Mouse (Mus musculus) embryo, embryonic 10.5 days (tissue): Measurements from ENCODE around the gene Hrh3.

ENCODE experiments used
- DNase-seq: peaks from one replicate; pipeline ENCODE4 v3.0.0-alpha.2; 2015; ENCODE audit warnings: low spot score

Gene Hrh3

DNA sequence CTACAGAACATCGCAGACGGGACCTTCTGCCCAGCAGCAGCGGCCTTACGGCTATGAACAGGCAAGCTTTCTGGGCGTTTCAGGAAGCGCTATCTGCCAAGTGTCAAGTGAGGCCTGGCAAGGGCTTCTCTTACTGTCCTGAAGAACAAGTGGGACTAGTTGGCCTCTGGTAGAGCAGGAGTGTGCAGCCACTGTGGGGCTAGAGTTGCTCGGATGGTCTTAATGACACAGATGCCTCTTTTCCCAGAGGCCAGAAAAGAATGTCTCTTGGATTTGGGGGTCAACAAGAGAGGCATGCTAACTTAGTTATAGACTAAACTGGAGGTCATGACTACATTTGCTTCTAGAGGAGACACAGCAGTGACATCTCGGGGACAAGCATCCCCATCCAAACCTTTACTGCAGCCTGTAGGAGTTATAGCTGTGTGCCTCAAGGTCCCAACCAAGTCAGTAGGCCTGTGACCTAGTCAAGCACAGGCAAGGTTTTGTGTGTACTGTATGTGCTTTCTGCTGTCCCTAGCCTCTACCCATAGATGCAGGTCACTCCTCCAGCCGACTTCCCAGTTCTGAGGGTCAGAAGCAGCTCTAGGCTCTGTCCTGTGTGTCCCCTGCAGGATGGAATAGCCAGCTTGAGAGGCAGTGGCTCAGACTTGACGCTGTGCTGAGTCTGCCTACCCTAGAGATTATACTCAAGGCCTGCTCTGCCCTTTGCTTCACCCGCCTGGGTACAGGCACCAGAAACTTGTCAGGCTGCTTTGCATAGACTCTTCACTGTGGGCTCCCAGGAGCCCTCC, 40.8 kb downstream of the Hrh3 start:
- no peak for DNase-seq

DNA sequence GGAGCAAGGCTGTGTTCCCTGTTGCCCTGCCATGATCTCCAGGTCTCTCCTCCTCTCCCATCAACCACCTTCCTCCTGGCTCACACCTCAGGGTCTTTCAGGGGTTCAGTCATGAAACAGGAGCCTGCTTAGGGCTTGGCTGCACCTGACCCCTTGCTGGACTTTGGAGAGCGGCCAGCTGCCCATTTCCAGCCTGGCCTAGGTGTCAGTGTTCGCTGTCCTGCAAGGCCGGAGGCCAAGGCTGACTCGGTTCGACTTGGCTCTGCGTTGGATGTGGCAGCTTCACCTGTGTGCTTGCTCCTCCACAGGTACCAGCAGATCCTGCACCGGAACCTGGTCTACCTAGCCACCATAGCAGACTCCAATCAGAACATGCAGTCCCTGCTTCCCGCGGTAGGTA, 51.3 kb downstream of the Hrh3 start:
- no peak for DNase-seq

DNA sequence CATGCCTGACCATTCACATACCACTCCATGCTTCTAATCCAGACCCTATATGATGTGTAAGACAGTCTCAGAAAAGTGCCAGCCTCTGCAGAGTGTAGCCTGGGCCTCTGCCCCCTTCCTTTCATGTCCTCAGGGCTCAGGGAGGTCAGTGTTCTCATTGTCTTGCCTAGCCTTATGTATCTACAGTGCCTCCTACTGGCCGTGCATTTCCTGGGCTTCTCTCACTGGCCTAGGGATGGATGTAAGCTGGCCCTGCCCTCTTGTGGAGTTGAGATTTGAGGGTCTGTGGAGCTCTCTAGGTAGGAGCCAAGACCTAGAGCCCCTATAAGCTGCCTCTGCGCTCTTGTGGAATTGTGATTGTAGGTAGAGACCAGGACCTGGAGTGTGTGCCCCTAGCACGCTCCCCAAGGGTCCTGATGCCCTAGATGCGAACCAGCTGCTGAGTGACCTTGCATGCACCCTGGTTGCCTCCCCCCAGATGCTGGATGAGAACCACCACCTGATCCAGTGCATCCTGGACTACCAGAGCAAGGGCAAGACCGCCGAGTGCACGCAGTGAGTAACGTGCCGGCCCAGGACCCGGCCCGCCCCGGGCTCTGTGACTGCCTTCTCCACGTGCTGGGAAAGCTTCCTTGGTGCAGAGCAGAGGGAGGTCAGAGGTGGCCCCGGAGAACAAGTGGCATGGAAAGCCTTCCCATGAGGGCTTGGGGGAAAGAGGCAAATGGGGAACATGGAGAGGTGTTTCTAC, 52.1 kb downstream of the Hrh3 start:
- peak; percentile 50 for DNase-seq

DNA sequence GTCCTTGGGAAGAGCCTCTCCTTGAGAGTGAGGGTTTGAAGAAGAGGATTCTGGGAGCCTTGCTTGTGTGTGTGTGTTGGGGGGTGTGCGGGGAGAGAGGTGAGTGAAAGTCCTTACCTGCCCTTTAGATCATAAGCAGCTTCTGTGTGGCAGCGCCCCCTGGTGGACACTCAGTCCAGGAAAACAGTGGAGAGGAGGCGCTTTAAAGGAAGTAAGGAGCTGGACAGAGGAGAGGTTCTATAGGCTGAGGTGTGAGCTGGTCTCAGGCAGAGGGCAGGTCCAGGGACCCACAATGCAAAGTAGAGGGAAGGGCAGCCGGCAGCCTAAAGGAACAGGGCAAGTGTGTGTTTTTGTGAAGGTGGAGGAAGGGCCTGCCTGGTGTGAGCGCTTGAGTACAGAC, 53.3 kb downstream of the Hrh3 start:
- peak; percentile 81 for DNase-seq
